Mouse (Mus musculus) hindbrain, embryonic 10.5 days (tissue): ENCODE results near the gene Lclat1. TPM values are rescaled to one million over a fixed set of nuclear protein-coding genes. Genes with fewer than 3 reads are reported as not detected.
"Not testable (repeated sequence)": the region's sequence is repeated elsewhere in the genome, so short reads cannot be mapped to it uniquely, and the experiment has no call there.

Source experiments
- DNase-seq: peaks from one replicate; pipeline ENCODE4 v3.0.0-alpha.2; 2017; ENCODE audit warnings: low spot score
- H3K27ac ChIP-seq: fragments of 300-500 bp; sonication (generic); 2 replicates; pipeline ENCODE4 v1.5.1; 2016; ENCODE audit warnings: mild to moderate bottlenecking, moderate library complexity
- H3K27me3 ChIP-seq: fragments of 300-500 bp; sonication (generic); 2 replicates; pipeline ENCODE4 v1.6.1; 2016; ENCODE audit warnings: mild to moderate bottlenecking; ENCODE audit not compliant: poor library complexity, insufficient read depth, severe bottlenecking
- H3K36me3 ChIP-seq: fragments of 300-500 bp; sonication (generic); 2 replicates; pipeline ENCODE4 v1.6.1; 2016; ENCODE audit warnings: mild to moderate bottlenecking, moderate library complexity
- H3K4me1 ChIP-seq: fragments of 300-500 bp; sonication (generic); replicated peaks from 2 replicates; pipeline ENCODE4 v1.6.1; 2016; ENCODE audit warnings: mild to moderate bottlenecking
- H3K4me3 ChIP-seq: fragments of 300-500 bp; sonication (generic); 2 replicates; pipeline ENCODE4 v1.5.1; 2016; ENCODE audit warnings: mild to moderate bottlenecking, moderate library complexity
- H3K9me3 ChIP-seq: fragments of 300-500 bp; sonication (generic); 2 replicates; pipeline ENCODE4 v1.6.1; 2016; ENCODE audit warnings: mild to moderate bottlenecking, moderate library complexity
- WGBS: fragments of 180-500 bp; shearing (Covaris S2); methylation state at CpG from one replicate; pipeline ENCODE4 v1.1.7; 2016; 5-methylcytosine and 5-hydroxymethylcytosine counted together
- polyA plus RNA-seq: library from polyadenylated mRNA; unstranded; fragments of >200 nt; fragmentation: Nextera tagmentation; extraction: Ambion mirVana; gene quantifications from 2 replicates; pipeline ENCODE4 v1.2.1, GENCODE M21; 2016

Lclat1 gene
- polyA plus RNA-seq, 1 experiment from 2014 or later = 10.5 TPM

DNA sequence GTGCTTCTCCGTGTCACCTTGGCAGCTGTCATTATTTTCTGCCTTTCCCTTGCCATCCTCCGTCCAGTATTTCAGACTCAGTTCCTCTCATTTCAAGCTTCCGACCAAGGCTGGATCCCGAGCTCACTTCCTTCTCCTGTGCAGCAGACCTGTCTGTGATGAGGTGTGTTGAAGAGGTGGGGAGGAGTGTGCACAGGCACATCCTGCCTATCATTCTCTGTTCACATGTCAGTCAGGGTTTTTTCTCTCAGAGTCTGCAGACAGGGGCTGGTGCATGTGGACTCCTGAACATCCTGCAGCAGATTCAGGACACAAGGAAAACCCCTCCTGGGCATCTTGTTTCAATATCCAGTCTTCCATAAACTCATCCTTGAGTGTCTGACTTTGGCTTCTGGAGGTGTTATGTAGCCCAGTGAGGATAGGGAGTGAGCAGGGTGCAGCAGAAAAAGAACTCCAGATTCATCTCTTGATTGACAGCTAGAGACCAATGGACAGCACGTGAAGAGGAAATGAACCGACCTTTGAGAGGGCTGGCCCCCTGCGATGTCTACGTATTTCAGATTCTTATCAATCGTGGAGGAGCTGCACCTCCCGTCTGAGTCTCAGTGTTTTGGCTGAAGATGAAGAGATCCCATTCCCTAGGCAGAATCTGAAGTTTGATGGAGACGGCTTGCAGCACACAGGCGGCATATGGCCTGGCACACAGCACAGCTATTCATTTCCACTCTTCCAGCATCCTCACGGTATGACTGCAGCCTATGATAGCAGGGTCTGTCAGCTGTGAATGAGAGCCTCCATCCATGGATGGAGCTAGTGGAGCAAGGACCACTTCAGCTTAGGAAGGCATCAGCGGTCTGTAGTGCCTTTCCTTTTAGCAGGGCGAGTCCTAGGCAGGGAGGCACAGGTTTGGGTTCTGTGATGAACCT lies 163.3 kb downstream of the Lclat1 start:
- H3K36me3 ChIP-seq = no peaks in the 10 kb centered on the region
- no peak for DNase-seq
- WGBS = 78% methylated on average over 15 of the region's 15 CpGs

DNA sequence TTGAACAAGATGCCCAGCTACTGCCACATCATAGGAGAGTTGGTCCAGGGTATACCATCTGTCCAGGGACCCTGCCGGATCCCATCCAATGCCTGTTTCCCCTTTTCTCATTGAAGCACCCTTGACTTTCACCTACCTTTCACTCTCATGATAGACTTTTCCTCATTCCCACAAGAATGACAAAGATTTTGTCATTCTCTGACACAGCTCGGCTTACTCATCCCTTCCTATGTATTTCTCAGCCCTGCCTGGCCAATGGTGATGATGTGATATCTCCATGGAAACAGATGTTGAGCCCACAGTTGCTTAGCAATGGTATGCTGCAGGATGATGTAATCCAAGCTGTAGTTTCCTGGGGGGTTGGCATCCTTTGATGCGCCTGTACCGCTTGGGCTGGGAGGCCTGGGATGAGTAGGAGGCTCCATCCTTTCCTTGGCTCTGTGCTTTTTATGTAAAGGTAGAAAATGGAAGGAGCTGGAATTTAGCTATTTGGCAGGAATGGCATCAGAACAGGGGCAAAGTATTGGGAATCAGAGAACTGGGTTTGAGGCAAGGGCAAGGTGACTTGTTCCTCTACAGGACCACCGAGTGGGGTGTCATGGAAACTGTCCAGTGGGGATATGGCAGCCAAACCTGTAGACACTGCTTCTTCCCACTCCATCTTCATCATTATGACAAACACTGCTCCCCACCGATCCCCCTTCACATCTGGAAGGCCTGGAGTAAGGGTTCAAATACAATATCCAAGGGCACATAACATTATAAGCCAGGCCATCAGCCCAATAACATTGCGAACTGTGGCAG lies 164.2 kb downstream of the Lclat1 start:
- H3K9me3 ChIP-seq = no peaks in the 10 kb centered on the region
- DNase-seq = no peak
- WGBS = 91% methylated on average over 7 of the region's 7 CpGs
- no peaks in the 10 kb centered on the region for H3K36me3 ChIP-seq
- H3K4me3 ChIP-seq = no peak overlapping the region
- no peak overlapping the region for H3K27ac ChIP-seq
- peaks cover 6% of the 10 kb centered on the region; the same call in 1 of the 2 replicates for H3K4me1 ChIP-seq
- H3K27me3 ChIP-seq = no peaks in the 10 kb centered on the region

More for the DNA sequence above, 163.3 kb downstream of the Lclat1 start:
- Histone ChIP-seq H3K27ac (no peak overlapping the region), H3K4me1 (peaks cover 6% of the 10 kb centered on the region; the same call in 1 of the 2 replicates), H3K9me3 (no peaks in the 10 kb centered on the region), H3K4me3 (no peak overlapping the region), H3K27me3 (no peaks in the 10 kb centered on the region)

DNA sequence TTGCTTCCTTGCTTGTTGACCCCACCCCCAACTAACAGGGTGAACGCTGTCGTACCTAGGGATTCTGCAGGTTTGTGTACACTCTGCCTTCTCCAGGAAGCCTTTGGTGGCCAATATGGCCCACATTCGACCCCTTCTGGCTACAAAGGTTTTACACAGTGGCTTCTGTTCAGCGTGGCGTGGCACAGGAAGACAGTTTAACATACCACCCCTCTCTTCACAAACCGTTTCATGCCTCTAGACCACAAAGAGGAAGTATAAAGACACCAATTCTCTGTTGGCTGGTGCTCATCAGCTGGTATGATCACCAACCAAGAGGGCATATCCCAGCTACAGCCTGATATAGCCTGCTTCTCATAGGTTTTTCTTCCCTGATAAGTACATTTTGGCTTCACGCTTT lies 166.0 kb downstream of the Lclat1 start:
- Histone ChIP-seq H3K4me3 (no peak overlapping the region), H3K36me3 (no peaks in the 10 kb centered on the region), H3K9me3 (no peaks in the 10 kb centered on the region), H3K27me3 (no peaks in the 10 kb centered on the region), H3K27ac (no peak overlapping the region), H3K4me1 (peaks cover 6% of the 10 kb centered on the region; the same call in 1 of the 2 replicates)
- DNase-seq = no peak
- 83% methylated on average over 7 of the region's 7 CpGs for WGBS

DNA sequence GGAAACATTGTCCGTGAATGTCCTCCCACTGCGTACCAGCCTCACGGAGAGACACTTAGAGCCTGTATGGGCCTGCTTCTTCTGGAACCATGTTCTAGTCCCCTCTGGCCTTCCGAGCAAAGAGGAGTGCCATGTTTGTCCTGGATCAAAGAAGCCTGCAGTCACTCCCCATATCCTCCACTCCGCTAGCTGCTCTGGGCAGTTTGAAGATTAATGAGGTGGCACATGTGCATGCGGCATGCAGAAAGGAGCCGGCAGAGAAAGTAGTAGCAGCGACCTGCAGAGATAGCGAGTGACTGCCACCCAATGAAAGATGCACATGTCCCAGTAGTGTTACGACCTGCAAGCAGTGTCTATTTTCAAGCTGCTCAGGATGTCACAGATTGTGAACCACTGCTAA lies 167.3 kb downstream of the Lclat1 start:
- peaks cover 6% of the 10 kb centered on the region; the same call in 1 of the 2 replicates for H3K4me1 ChIP-seq
- H3K9me3 ChIP-seq = no peaks in the 10 kb centered on the region
- DNase-seq = no peak
- no peak overlapping the region for H3K4me3 ChIP-seq
- H3K27me3 ChIP-seq = no peaks in the 10 kb centered on the region
- WGBS = 88% methylated on average over 10 of the region's 10 CpGs
- no peak overlapping the region for H3K27ac ChIP-seq
- H3K36me3 ChIP-seq = no peaks in the 10 kb centered on the region

DNA sequence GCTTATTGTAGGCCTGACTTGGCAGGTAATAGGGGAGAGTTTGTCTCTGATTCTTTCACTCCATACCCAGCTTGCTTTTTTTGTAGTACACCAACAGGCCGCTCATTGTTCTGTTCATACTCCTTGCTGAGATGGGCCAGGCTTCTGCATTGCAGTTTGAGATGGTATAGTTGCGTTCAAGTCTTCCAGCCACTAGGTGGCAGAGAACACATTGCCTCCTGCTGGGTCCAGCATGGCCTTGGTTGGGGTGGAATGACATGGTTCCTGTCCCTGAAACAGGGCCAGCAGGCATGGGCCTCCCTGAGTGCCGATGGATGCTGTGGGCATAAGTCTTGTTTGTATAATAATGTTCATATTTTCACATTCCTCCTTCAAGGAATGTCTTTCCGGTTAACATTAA lies 170.0 kb downstream of the Lclat1 start:
- Histone ChIP-seq H3K36me3 (no peaks in the 10 kb centered on the region), H3K27ac (no peak overlapping the region), H3K4me3 (no peak overlapping the region), H3K9me3 (no peaks in the 10 kb centered on the region), H3K27me3 (no peaks in the 10 kb centered on the region), H3K4me1 (no peaks in the 10 kb centered on the region)
- no peak for DNase-seq
- 90% methylated on average over 4 of the region's 4 CpGs for WGBS

DNA sequence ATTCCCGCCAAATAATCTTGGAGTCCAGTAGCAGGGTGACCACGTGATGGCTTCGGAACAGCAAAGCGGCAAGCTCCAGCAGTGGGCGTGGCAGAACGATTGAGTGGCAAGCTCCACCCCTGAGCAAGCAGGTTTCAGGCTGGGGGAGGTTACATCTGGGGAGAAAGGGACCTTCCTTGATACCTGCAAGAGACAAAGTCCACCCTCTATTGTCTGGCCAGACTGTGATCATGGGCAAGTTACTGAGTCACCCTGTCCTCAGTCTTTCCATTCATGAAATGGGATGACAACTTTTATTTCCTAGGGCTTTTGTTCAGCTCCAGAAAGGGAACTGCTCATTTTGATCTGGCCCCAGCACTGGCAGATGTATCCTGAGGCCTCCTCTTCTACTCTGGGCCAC lies 174.9 kb downstream of the Lclat1 start:
- H3K27me3 ChIP-seq = not testable (repeated sequence)
- 46% methylated on average over 6 of the region's 6 CpGs for WGBS

GRCm38 (mm10) chr17:73284301-73284700 lies 176.5 kb downstream of the Lclat1 start:
- no peak overlapping the region for H3K27ac ChIP-seq
- no peaks in the 10 kb centered on the region for H3K4me1 ChIP-seq
- H3K27me3 ChIP-seq = no peaks in the 10 kb centered on the region
- H3K9me3 ChIP-seq = no peaks in the 10 kb centered on the region
- no peak overlapping the region for H3K4me3 ChIP-seq
- no peak for DNase-seq
- WGBS = 55% methylated on average over 2 of the region's 2 CpGs
- no peaks in the 10 kb centered on the region for H3K36me3 ChIP-seq

More for the DNA sequence above, 174.9 kb downstream of the Lclat1 start:
- H3K27ac ChIP-seq, H3K4me3 ChIP-seq, H3K36me3 ChIP-seq, H3K9me3 ChIP-seq, DNase-seq, H3K4me1 ChIP-seq: not testable (repeated sequence)

Other genes starting within 250 kb of the Lclat1 start
- 2.4 and 2.6 TPM in 2 replicates for gene Lbh, start 189.7 kb upstream of the Lclat1 start, polyA plus RNA-seq